Mouse (Mus musculus) cerebellum, adult 2 months (tissue): ENCODE measurements around the gene Arl13b.

ENCODE experiments used
- CTCF ChIP-seq: fragments of 200-500 bp; IDR thresholded peaks from 2 replicates; pipeline ENCODE4 v1.5.1; 2011; ENCODE audit warnings: low read depth, mild to moderate bottlenecking, control low read depth, low read length, moderate library complexity, borderline replicate concordance; ENCODE audit not compliant: insufficient read depth
- POLR2A ChIP-seq: fragments of 200-500 bp; IDR thresholded peaks from 2 replicates; pipeline ENCODE4 v1.6.1; 2011; ENCODE audit warnings: low read length, control low read depth, borderline replicate concordance; ENCODE audit not compliant: insufficient read depth

- TF ChIP-seq CTCF (no peak), POLR2A (no peak)
Observed at GRCm38 (mm10) chr16:62861455-62861854, 14.6 kb upstream of the Arl13b start.
